Mouse (Mus musculus): ENCODE results near the gene Nfxl1.

DNA sequence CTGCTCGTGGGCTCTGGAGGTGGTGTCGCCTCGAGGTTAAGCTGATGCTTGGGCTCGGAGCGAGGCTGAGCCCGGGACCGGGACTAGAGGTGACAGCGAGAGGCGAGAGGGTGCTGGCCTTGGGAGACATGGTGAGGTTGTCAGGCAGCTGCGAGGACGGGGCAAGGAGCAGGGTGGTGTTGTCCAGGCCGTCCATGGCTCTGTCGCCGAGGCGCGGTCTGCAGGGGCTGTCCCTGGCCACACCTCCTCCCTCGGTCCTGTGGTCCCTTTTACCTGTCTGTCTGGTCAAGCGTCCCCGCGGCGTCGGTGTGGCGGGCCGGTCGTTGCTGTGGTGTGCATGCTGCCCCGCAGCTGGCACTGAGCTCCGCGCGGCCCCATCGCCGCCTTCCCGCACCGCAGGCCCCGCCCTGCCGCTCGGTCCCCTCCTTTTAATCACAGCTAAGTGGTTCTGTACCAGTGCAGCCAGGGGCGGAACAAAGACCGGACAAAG, 27.8 kb upstream of the Nfxl1 start, which contains the start of gene Gm5868:
- TF ChIP-seq CTCF (IDR thresholded peaks at IDR 0.05; ENCODE audit: low read depth, low read length) (no peak), TAL1 (conservative IDR thresholded peaks at IDR 0.05; ENCODE audit: low read depth, low read length) (no peak), GATA1 (IDR thresholded peaks at IDR 0.05; ENCODE audit: borderline replicate concordance, low read length) (no peak)

Data from G1E (cell line).